Mouse (Mus musculus): ENCODE measurements around the gene Chrm4. TPM values are rescaled to one million over a fixed set of nuclear protein-coding genes. Genes with fewer than 3 reads are reported as not detected.

Chrm4 gene
- polyA plus RNA-seq, 1 experiment from 2014 or later = 0.17 TPM

DNA sequence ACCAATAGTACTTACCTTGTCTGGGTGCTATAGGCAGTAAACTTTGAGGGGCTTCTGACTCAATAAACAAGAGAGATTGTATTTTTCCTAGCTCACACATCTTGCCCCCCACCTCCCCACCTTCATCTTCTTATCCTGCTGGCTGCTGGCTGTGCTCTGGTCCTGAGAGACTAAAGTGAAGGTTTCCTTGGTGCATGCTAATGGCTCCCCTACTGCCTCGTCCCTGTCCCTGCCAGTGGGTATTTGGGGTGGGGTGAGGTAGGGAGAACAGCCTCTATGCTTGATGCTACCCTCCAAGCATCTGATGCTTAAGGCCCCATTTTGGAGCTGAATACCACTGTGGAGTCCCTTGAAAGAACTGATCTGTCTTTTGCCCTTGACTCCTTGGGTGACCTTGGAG, 2.3 kb upstream of the Chrm4 start:
- H3K9me3 ChIP-seq (replicated peaks) = no peaks in the 10 kb centered on the region
- peaks cover 55% of the 10 kb centered on the region for H3K4me1 ChIP-seq
- no peak for ATAC-seq
- no peak overlapping the region for H3K4me3 ChIP-seq
- no peak overlapping the region for H3K4me2 ChIP-seq
- H3K27ac ChIP-seq = no peak overlapping the region
- peaks cover 81% of the 10 kb centered on the region for H3K27me3 ChIP-seq (replicated peaks)
- no peak overlapping the region for H3K9ac ChIP-seq
- no peaks in the 10 kb centered on the region for H3K36me3 ChIP-seq
- 57% methylated on average over 1 of the region's 1 CpGs for WGBS (ENCODE audit: insufficient replicate concordance)

DNA sequence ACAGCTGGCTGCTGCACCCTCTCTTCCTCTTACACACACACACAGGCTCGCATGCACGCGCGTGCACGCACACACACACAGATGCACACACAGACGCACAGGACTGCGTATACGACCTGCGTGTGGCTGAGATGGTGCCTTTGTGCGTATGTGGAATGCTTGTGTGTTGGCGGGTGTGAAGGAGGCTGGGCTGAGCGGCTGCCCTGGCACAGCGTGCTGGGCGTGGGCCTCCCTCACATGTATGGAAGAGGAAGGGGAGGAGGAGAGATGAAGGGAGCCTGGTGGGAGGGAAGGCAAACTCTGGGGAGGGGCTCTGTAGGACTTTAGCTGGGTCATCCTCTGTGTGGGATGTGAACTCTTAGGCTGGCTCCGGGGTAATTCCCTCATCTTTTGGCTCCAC, 1.6 kb upstream of the Chrm4 start:
- Histone ChIP-seq H3K4me1 (peaks cover 62% of the 10 kb centered on the region), H3K4me3 (no peak overlapping the region), H3K4me2 (no peak overlapping the region), H3K36me3 (no peaks in the 10 kb centered on the region), H3K9me3 (replicated peaks) (no peaks in the 10 kb centered on the region), H3K9ac (no peak overlapping the region), H3K27ac (no peak overlapping the region), H3K27me3 (replicated peaks) (peaks cover 81% of the 10 kb centered on the region)
- no peak for ATAC-seq
- WGBS (ENCODE audit: insufficient replicate concordance) = 82% methylated on average over 15 of the region's 15 CpGs

DNA sequence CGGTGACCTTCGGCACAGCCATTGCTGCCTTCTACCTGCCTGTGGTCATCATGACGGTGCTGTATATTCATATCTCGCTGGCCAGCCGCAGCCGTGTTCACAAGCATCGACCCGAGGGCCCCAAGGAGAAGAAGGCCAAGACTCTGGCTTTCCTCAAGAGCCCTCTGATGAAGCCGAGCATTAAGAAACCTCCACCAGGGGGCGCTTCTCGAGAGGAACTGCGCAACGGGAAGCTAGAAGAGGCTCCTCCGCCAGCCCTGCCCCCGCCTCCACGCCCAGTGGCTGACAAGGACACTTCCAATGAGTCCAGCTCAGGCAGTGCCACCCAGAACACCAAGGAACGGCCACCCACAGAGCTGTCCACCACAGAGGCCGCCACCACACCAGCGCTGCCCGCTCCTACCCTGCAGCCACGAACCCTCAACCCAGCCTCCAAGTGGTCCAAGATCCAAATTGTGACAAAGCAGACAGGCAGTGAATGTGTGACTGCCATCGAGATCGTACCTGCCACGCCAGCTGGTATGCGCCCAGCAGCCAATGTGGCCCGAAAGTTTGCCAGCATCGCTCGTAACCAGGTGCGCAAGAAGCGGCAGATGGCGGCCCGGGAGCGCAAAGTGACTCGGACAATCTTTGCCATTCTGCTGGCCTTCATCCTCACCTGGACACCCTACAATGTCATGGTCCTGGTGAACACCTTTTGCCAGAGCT, 931 bp downstream of the Chrm4 start:
- no peaks in the 10 kb centered on the region for H3K9me3 ChIP-seq (replicated peaks)
- peak overlapping the region; percentile 54 for H3K4me2 ChIP-seq
- no peak overlapping the region for H3K9ac ChIP-seq
- peaks cover 71% of the 10 kb centered on the region for H3K27me3 ChIP-seq (replicated peaks)
- H3K4me3 ChIP-seq = no peak overlapping the region
- no peak overlapping the region for H3K27ac ChIP-seq
- ATAC-seq = no peak
- peaks cover 4% of the 10 kb centered on the region for H3K36me3 ChIP-seq
- 36% methylated on average over 34 of the region's 34 CpGs for WGBS (ENCODE audit: insufficient replicate concordance)
- H3K4me1 ChIP-seq = peaks cover 66% of the 10 kb centered on the region

DNA sequence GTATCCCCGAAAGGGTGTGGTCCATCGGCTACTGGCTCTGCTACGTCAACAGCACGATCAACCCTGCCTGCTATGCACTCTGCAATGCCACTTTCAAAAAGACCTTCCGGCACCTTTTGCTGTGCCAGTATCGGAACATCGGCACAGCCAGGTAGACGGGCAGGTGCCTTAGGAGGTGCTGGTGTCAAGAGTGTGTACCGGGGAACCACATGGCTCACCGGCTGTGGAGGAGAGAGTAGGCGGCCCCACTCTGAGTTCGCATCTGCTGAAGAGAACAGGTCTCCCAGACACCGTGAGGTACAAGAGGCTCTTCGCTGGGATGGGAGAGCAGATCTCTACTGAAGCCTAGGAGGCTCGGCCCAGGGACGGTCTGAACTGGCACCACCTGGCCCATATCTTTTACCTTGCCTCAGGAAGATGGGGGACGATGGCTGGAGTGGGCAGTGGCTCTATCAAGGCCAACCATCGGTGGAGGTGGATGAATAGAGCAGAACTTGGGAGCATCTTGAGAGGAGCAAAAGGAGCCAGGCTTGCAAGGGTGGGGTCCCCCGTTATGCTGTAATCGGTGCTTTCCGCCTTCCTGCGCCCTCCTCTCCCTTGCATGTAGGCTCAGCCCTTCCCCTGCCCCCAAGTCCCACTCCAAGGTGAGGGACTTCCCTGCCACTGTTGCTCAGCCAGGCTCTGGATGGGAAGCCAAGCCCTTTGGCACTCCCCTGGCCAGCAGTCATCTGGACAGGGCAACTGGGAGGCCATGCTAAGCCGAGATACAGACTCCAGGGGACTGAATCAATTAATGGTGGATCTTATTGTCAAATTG, 1.7 kb downstream of the Chrm4 start:
- H3K4me1 ChIP-seq = peaks cover 66% of the 10 kb centered on the region
- no peak overlapping the region for H3K4me3 ChIP-seq
- 66% methylated on average over 23 of the region's 23 CpGs for WGBS (ENCODE audit: insufficient replicate concordance)

DNA sequence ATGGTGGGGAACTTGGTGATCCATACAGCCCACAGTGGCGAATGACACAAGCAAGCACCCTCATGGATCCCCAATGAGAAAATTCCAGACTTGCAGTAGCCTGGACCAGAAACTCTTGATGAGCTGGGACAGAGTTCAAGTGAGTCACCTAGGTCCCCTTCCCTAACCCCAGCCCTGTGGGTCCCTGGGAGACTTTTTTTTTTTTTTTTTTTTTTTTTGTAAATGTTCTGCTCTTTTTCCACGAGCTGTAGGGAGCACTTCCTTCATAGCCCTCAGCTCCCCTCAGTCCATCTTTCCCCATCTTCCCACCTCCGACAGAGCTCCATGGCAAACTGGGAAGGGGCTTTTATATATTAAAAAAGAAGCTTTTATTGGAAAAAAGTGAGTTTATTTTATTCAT, 2.4 kb downstream of the Chrm4 start:
- 62% methylated on average over 3 of the region's 3 CpGs for WGBS (ENCODE audit: insufficient replicate concordance)
- H3K36me3 ChIP-seq = peaks cover 19% of the 10 kb centered on the region
- no peak overlapping the region for H3K9ac ChIP-seq
- ATAC-seq = no peak
- H3K4me1 ChIP-seq = peaks cover 70% of the 10 kb centered on the region
- peak overlapping the region; percentile 73; the same call in 1 of the 2 replicates for H3K4me2 ChIP-seq
- H3K27me3 ChIP-seq (replicated peaks) = peaks cover 56% of the 10 kb centered on the region
- no peaks in the 10 kb centered on the region for H3K9me3 ChIP-seq (replicated peaks)
- H3K27ac ChIP-seq = no peak overlapping the region
- H3K4me3 ChIP-seq = no peak overlapping the region

More for the DNA sequence above, 1.7 kb downstream of the Chrm4 start:
- Histone ChIP-seq H3K27ac (no peak overlapping the region), H3K4me2 (no peak overlapping the region), H3K27me3 (replicated peaks) (peaks cover 63% of the 10 kb centered on the region), H3K9ac (no peak overlapping the region), H3K9me3 (replicated peaks) (no peaks in the 10 kb centered on the region), H3K36me3 (peaks cover 11% of the 10 kb centered on the region)
- ATAC-seq = no peak

DNA sequence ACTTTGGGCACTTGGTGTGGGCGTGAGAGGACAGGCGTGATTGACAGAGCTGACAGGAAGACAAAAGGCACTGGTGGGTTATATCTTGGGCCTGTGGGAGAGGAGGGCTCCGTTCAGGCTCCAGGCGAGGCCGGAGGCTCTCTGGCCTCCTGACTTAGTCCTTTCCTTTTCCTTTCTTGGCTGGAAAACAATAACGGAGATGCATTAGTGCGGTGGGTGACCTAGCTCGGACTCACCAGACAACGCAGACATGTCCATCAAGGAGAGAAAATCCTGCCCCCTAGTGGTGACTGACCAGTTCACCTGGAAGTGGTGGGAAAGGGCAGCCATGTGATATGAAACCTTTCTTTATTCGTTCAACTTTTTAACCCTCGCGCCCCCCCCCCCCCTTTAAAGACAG, 2.9 kb downstream of the Chrm4 start:
- peak overlapping the region; percentile 50 for H3K4me3 ChIP-seq
- ATAC-seq = no peak
- WGBS (ENCODE audit: insufficient replicate concordance) = 24% methylated on average over 12 of the region's 12 CpGs
- peaks cover 75% of the 10 kb centered on the region for H3K4me1 ChIP-seq
- H3K27ac ChIP-seq = no peak overlapping the region
- peaks cover 23% of the 10 kb centered on the region for H3K36me3 ChIP-seq
- no peaks in the 10 kb centered on the region for H3K9me3 ChIP-seq (replicated peaks)
- H3K9ac ChIP-seq = no peak overlapping the region
- peak overlapping the region; percentile 73 for H3K4me2 ChIP-seq
- peaks cover 51% of the 10 kb centered on the region for H3K27me3 ChIP-seq (replicated peaks)

DNA sequence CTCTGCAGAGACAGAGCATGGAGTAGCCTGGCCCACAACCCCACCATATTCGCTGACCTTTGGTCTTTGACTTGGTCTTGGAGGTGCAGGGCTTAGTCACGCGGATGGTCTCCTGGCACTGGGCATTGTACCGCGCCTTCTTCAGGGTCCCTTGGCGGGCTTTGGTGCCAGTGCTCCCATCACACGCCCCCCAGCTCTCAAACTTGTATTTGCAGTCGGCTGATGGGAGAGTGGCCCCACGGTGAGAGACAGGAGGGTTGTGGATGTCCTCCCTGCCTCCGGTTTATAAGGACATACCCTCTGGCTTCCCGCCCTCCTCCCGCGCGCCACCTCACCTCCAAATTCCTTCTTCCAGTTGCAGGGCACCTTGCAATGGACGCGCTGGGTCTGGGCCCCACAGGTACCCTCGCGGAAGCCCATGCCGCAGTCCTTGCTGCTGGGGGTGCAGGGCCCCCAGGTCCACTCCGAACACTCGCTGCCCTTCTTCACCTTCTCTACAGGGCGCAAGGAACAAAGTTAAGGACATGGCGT, 3.8 kb downstream of the Chrm4 start:
- Histone ChIP-seq H3K27ac (peak overlapping the region; percentile 64; the same call in 1 of the 2 replicates), H3K4me3 (peak overlapping the region; percentile 50), H3K27me3 (replicated peaks) (peaks cover 42% of the 10 kb centered on the region), H3K4me2 (peak overlapping the region; percentile 73), H3K36me3 (peaks cover 32% of the 10 kb centered on the region), H3K4me1 (peaks cover 72% of the 10 kb centered on the region), H3K9ac (peak overlapping the region; percentile 55), H3K9me3 (replicated peaks) (no peaks in the 10 kb centered on the region)
- no peak for ATAC-seq
- WGBS (ENCODE audit: insufficient replicate concordance) = 27% methylated on average over 23 of the region's 23 CpGs

DNA sequence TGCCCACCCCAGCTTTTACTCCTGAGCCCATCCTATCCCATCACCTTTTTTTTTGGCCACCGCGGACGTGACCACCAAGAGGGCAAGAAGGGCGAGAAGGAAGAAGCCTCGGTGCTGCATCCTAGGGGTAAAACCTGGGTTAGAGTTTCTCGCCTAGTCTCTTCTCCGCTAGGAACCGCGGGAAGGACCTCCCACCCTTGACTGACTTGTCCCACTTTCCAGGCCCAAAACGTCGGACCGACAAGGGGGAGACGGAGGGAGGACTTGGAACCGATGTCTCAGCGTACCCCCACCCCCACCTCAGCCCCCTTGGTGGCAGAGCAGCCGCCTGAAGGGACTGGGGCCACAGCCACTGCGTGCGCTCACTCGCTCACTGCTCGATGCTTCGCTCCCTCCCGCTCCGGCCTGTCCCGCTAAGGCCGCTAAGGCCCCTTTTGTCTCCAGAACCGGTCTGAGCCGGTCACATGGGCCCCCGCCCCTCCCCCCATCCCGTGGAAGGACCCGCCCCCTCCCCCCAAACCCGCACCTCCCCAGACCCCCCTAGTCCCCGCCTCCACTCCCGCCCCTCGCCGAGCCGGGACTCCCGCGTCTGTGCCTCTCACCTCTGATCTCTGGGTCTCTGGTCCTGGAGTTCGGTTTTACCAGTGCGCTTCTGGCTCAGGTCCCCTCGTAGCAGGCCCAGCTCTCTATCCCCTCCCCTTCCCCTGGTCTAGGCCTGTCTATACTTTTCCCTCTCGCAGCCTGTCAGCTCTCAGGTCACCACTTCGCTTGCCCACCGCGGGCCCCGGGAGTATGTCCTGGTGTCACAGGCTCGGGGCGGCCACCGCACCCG, 4.5 kb downstream of the Chrm4 start:
- Histone ChIP-seq H3K4me1 (peaks cover 72% of the 10 kb centered on the region), H3K27me3 (replicated peaks) (peaks cover 35% of the 10 kb centered on the region), H3K9me3 (replicated peaks) (no peaks in the 10 kb centered on the region), H3K4me3 (peak overlapping the region; percentile 50), H3K36me3 (peaks cover 40% of the 10 kb centered on the region), H3K4me2 (peak overlapping the region; percentile 73), H3K27ac (peak overlapping the region; percentile 64), H3K9ac (peak overlapping the region; percentile 55)
- peak; percentile 25 for ATAC-seq
- 9% methylated on average over 47 of the region's 50 CpGs for WGBS (ENCODE audit: insufficient replicate concordance)

DNA sequence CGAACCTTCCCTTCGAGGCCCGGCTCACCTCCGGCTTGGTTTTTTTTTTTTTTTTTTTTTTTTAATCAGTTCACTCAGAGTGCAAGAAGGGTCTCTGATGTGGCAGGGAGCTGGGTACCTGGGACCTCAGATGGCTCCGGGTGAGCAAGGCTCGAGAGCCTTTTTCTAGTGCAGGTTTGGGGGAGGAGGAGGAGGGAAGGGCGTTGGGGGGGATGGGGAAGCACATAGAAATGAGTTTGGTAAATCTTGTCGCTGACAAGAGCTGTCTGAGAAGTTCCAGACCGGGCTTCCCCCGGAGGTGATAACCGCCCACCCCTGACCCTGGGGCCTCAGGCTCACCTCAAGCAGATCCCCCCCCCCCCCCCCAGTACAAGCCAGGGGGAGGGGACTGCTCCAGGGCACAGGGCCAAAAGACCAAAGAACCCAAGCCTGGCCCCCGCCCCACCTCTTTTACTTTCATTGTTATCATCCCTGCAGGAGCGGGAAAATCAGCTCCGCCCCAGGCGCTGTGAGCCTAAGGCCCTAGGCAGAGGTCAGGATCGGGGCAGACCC, 5.2 kb downstream of the Chrm4 start, which contains the start of gene Mdk:
TSS of gene Mdk (minus strand) at position 138 of the 552 bp plus-strand sequence.
- Histone ChIP-seq H3K9me3 (replicated peaks) (no peaks in the 10 kb centered on the region), H3K9ac (peak within 1 kb of the TSS; percentile 55), H3K36me3 (peaks cover 46% of the 10 kb centered on the region), H3K4me1 (peaks cover 67% of the 10 kb centered on the region), H3K4me3 (peak within 1 kb of the TSS; percentile 50), H3K27ac (peak within 1 kb of the TSS; percentile 64), H3K27me3 (replicated peaks) (peaks cover 33% of the 10 kb centered on the region), H3K4me2 (peak within 1 kb of the TSS; percentile 73)
- WGBS (ENCODE audit: insufficient replicate concordance) = 3% methylated on average over 16 of the region's 16 CpGs
- peak; percentile 44 for ATAC-seq

DNA sequence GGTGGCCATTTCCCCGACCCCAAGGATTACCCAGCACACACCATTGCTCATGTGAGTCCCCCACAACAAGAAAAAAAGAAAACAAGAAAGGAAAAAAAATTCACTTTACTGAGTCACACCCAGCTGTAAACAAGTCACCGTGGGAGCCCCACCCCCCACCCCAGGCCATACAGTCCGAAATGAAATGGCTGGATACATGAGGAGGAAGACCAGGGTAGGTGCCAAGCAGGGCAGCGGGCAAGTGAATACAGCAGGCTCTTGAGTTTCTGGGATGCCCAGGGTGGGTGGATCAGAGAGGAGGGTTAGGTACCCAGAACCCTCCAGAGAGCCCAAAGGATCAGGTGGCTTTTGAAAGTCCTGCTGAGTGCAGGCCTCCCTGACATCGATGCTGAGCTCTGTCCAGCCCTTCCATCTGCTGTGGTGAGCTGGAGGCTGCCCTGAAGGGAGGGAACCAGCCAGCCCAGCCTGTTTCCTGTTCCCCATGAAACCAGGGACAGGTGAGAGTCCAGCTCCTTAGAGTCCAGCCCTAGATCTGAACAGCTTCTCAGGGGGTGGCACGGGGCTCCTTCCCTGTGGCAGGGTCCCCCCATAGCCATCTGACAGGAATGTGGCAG, 5.8 kb downstream of the Chrm4 start:
- peaks cover 53% of the 10 kb centered on the region for H3K36me3 ChIP-seq
- 22% methylated on average over 6 of the region's 6 CpGs for WGBS (ENCODE audit: insufficient replicate concordance)
- H3K4me1 ChIP-seq = peaks cover 61% of the 10 kb centered on the region
- peak overlapping the region; percentile 50 for H3K4me3 ChIP-seq
- H3K9ac ChIP-seq = peak overlapping the region; percentile 55
- ATAC-seq = peak; percentile 28; the same call in 1 of the 2 replicates
- no peaks in the 10 kb centered on the region for H3K9me3 ChIP-seq (replicated peaks)
- peaks cover 33% of the 10 kb centered on the region for H3K27me3 ChIP-seq (replicated peaks)
- peak overlapping the region; percentile 64 for H3K27ac ChIP-seq
- peak overlapping the region; percentile 73 for H3K4me2 ChIP-seq

DNA sequence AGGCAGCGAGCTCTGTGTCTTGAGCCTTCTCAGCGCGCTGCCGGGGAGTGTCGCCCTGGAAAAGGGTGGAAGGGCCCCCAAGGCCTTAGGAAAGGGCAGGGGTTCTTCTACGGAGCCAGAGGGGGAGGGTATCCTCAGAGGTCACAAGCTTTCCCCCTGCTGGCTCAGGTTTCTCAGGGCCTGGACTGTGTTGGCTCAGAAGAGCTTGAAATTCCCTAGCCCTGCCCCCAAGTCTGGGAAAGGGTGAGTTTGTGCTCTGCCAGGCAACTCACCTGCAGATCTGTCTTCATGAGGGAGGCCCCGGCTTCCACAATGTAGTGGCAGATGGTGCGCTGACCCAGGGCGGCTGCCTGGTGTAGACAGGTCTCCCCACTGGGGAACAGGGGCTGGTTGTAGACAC, 6.4 kb downstream of the Chrm4 start:
- H3K36me3 ChIP-seq = peaks cover 59% of the 10 kb centered on the region
- no peak overlapping the region for H3K4me2 ChIP-seq
- H3K27me3 ChIP-seq (replicated peaks) = peaks cover 31% of the 10 kb centered on the region
- WGBS (ENCODE audit: insufficient replicate concordance) = 75% methylated on average over 9 of the region's 9 CpGs
- no peak overlapping the region for H3K9ac ChIP-seq
- peak overlapping the region; percentile 64 for H3K27ac ChIP-seq
- ATAC-seq = no peak
- H3K4me1 ChIP-seq = peaks cover 55% of the 10 kb centered on the region
- no peaks in the 10 kb centered on the region for H3K9me3 ChIP-seq (replicated peaks)
- H3K4me3 ChIP-seq = no peak overlapping the region

Data from liver, embryonic 12.5 days (tissue).